ENCODE assay signal across 8 mouse cellular contexts in genomic region chr6:97059599-97059998, GRCm38 (mm10). TPM values are rescaled to one million over a fixed set of nuclear protein-coding genes. Genes with fewer than 3 reads are reported as not detected.
DNase-seq lines count a peak whose midpoint lies in the region; ATAC-seq lines count a peak whose summit lies in the region.

No protein-coding gene starts in this region.

- peak overlapping the region; percentile 47 for H3K4me2 ChIP-seq in liver, embryonic 13.5 days

- H3K27ac ChIP-seq in liver, embryonic 13.5 days, result no peak overlapping the region

- peaks cover 11% of the 10 kb centered on the region for H3K4me1 ChIP-seq in megakaryocyte, embryonic 14.5 days
- no peaks in the 10 kb centered on the region; the same call in 1 of the 2 replicates for H3K4me1 ChIP-seq in liver, embryonic 13.5 days (replicated peaks)

- peak; percentile 7 for DNase-seq in adrenal gland, postnatal 10 days
- DNase-seq in adrenal gland, adult 18-20 months (ENCODE audit: low spot score in 2 of 2), result no peak
- no peak for DNase-seq in liver, embryonic 13.5 days
- DNase-seq in adipocyte (ENCODE audit: low spot score), result no peak
- no peak for DNase-seq in thymus, postnatal 0 days (ENCODE audit: low spot score)
- no peak for DNase-seq in kidney, postnatal 36 days

- WGBS in liver, embryonic 13.5 days (ENCODE audit: insufficient replicate concordance), result 1% methylated on average over 10 of the region's 10 CpGs

- no peaks in the 10 kb centered on the region for H3K9me3 ChIP-seq in megakaryocyte, embryonic 14.5 days
- H3K9me3 ChIP-seq in liver, embryonic 13.5 days (replicated peaks), result no peaks in the 10 kb centered on the region

- H3K4me3 ChIP-seq in megakaryocyte, embryonic 14.5 days (replicated peaks), result peak overlapping the region; percentile 75
- 0 out of 2 replicates have a peak overlapping the region, but pooled peaks have one; percentile 29 for H3K4me3 ChIP-seq in liver, embryonic 13.5 days (replicated peaks)

- no peaks in the 10 kb centered on the region for H3K36me3 ChIP-seq in megakaryocyte, embryonic 14.5 days (replicated peaks; ENCODE audit: low read length)
- H3K36me3 ChIP-seq in liver, embryonic 13.5 days, result no peaks in the 10 kb centered on the region

- ATAC-seq in megakaryocyte, adult 5-6 weeks (ENCODE audit: poor library complexity, severe bottlenecking), result no peak
- no peak for ATAC-seq in liver, embryonic 13.5 days (ENCODE audit: low read depth)

- no peak overlapping the region for H3K9ac ChIP-seq in liver, embryonic 13.5 days

- H3K27me3 ChIP-seq in megakaryocyte, embryonic 14.5 days (replicated peaks), result peaks cover 41% of the 10 kb centered on the region
- H3K27me3 ChIP-seq in liver, embryonic 13.5 days, result peaks cover 53% of the 10 kb centered on the region

RNA-seq across cellular contexts. Expression of gene Fam19a4, which starts 0.6 kb away (rescaled TPM):
- under 1 TPM; 0.45 to 0.58 TPM for total RNA-seq in adrenal gland, postnatal 10 days (2021)
- total RNA-seq in adrenal gland, adult 18-20 months (2021), result 1 to 10 TPM in 1 of 2 experiments, under 1 TPM in 1; 0.89 to 1.1 TPM
- not detected in 2 replicates for polyA plus RNA-seq in megakaryocyte, embryonic 14.5 days (2012; ENCODE audit: insufficient read depth, low replicate concordance)
- 0.21 TPM in 1 of 2 replicates, not detected in the other for total RNA-seq in megakaryocyte, adult 5-6 weeks (2015)
- total RNA-seq in megakaryocyte, adult 5-6 weeks (2017), result not detected in 2 replicates
- not detected in 2 replicates for polyA plus RNA-seq in liver, embryonic 13.5 days (2015; fragmentation: Nextera tagmentation; extraction: Ambion mirVana)
- polyA plus RNA-seq in thymus, postnatal 0 days (2015; fragmentation: Nextera tagmentation; extraction: Ambion mirVana), result 0.88 and 1.1 TPM in 2 replicates
